Mouse (Mus musculus) liver, postnatal 0 days (tissue): ENCODE results near the gene Tbc1d5. TPM values are rescaled to one million over a fixed set of nuclear protein-coding genes. Genes with fewer than 3 reads are reported as not detected.

ENCODE experiments used
- ATAC-seq: fragments of 200-750 bp; cut with Nextera tagmentation; 2 replicates; pipeline ENCODE4 v1.8.0; 2017; ENCODE audit warnings: mild to moderate bottlenecking, moderate library complexity
- DNase-seq: peaks from one replicate; pipeline ENCODE4 v3.0.0-alpha.2; 2016
- H3K27ac ChIP-seq: fragments of 300-500 bp; sonication (generic); 2 replicates; pipeline ENCODE4 v1.5.1; 2014; ENCODE audit warnings: antibody characterized with exemption, moderate library complexity, mild to moderate bottlenecking, low read depth
- H3K27me3 ChIP-seq: fragments of 300-500 bp; sonication (generic); 2 replicates; pipeline ENCODE4 v1.6.1; 2014; ENCODE audit warnings: low read length, control low read depth, mixed read lengths; ENCODE audit not compliant: insufficient read depth
- H3K36me3 ChIP-seq: fragments of 300-500 bp; sonication (generic); replicated peaks from 2 replicates; pipeline ENCODE4 v1.6.1; 2014; ENCODE audit warnings: mild to moderate bottlenecking, control low read depth, low read length, moderate library complexity, mixed read lengths; ENCODE audit not compliant: insufficient read depth
- H3K4me1 ChIP-seq: fragments of 300-500 bp; sonication (generic); 2 replicates; pipeline ENCODE4 v1.6.1; 2014; ENCODE audit warnings: antibody characterized with exemption, mild to moderate bottlenecking, control low read depth; ENCODE audit not compliant: insufficient read depth
- H3K4me2 ChIP-seq: fragments of 300-500 bp; sonication (generic); 2 replicates; pipeline ENCODE4 v1.6.1; 2014; ENCODE audit warnings: low read depth, mild to moderate bottlenecking, low read length, moderate library complexity, mixed read lengths
- H3K4me3 ChIP-seq: fragments of 300-500 bp; sonication (generic); 2 replicates; pipeline ENCODE4 v1.5.1; 2014; ENCODE audit warnings: low read depth, low read length
- H3K9ac ChIP-seq: fragments of 300-500 bp; sonication (generic); replicated peaks from 2 replicates; pipeline ENCODE4 v1.6.1; 2014; ENCODE audit warnings: mild to moderate bottlenecking, moderate library complexity
- H3K9me3 ChIP-seq: fragments of 300-500 bp; sonication (generic); 2 replicates; pipeline ENCODE4 v1.6.1; 2016; ENCODE audit warnings: mild to moderate bottlenecking, control low read depth, low read length, mixed read lengths
- CTCF ChIP-seq: sonication (generic); IDR thresholded peaks from 2 replicates; pipeline ENCODE4 v1.5.1; 2016; ENCODE audit warnings: antibody characterized with exemption, low read depth
- EP300 ChIP-seq: IDR thresholded peaks from 2 replicates; pipeline ENCODE4 v1.6.1; 2016; ENCODE audit warnings: antibody characterized with exemption, low read depth, mild to moderate bottlenecking
- WGBS: fragments of 180-500 bp; shearing (Covaris S2); extraction: QIAGEN DNeasy Blood & Tissue Kit; methylation state at CpG from one replicate; pipeline ENCODE4 v1.1.7; 2014; ENCODE audit not compliant: insufficient replicate concordance; 5-methylcytosine and 5-hydroxymethylcytosine counted together
- polyA plus RNA-seq: library from polyadenylated mRNA; unstranded; fragments of >200 nt; fragmentation: Nextera tagmentation; extraction: Ambion mirVana; gene quantifications from 2 replicates; pipeline ENCODE4 v1.2.1, GENCODE M21; 2015

The Tbc1d5 gene
- polyA plus RNA-seq, 1 experiment from 2014 or later, result 2.5 TPM

GRCm38 (mm10) chr17:51040861-51041260 lies 138.3 kb downstream of the Tbc1d5 start:
- TF ChIP-seq CTCF (no peak), EP300 (no peak)
- 28% methylated on average over 1 of the region's 1 CpGs for WGBS
- no peak overlapping the region for H3K4me2 ChIP-seq
- no peaks in the 10 kb centered on the region for H3K4me1 ChIP-seq
- no peak for ATAC-seq
- H3K4me3 ChIP-seq, result no peak overlapping the region
- no peak for DNase-seq
- H3K27ac ChIP-seq, result no peak overlapping the region
- no peaks in the 10 kb centered on the region for H3K36me3 ChIP-seq
- no peaks in the 10 kb centered on the region for H3K27me3 ChIP-seq
- no peak overlapping the region for H3K9ac ChIP-seq
- no peaks in the 10 kb centered on the region for H3K9me3 ChIP-seq

- WGBS, result 90% methylated on average over 5 of the region's 5 CpGs
- Histone ChIP-seq H3K9me3 (no peaks in the 10 kb centered on the region), H3K27ac (no peak overlapping the region), H3K9ac (no peak overlapping the region), H3K4me3 (no peak overlapping the region), H3K4me2 (no peak overlapping the region), H3K4me1 (no peaks in the 10 kb centered on the region), H3K36me3 (no peaks in the 10 kb centered on the region), H3K27me3 (no peaks in the 10 kb centered on the region)
- DNase-seq (no peak), ATAC-seq (no peak)
- TF ChIP-seq CTCF (no peak), EP300 (no peak)
Measured at GRCm38 (mm10) chr17:51023227-51023626, 155.9 kb downstream of the Tbc1d5 start.

GRCm38 (mm10) chr17:51016384-51016783 lies 162.8 kb downstream of the Tbc1d5 start:
- WGBS, result 20% methylated on average over 2 of the region's 2 CpGs
- no peak overlapping the region for H3K4me3 ChIP-seq
- no peak overlapping the region for H3K4me2 ChIP-seq
- no peaks in the 10 kb centered on the region for H3K36me3 ChIP-seq
- DNase-seq (no peak), ATAC-seq (no peak)
- H3K27me3 ChIP-seq, result no peaks in the 10 kb centered on the region
- no peaks in the 10 kb centered on the region for H3K9me3 ChIP-seq
- no peak overlapping the region for H3K9ac ChIP-seq
- TF ChIP-seq CTCF, result no peak
- no peak for TF ChIP-seq EP300
- H3K4me1 ChIP-seq, result no peaks in the 10 kb centered on the region
- no peak overlapping the region for H3K27ac ChIP-seq

- TF ChIP-seq CTCF, result no peak
- TF ChIP-seq EP300, result no peak
- Histone ChIP-seq H3K36me3 (no peaks in the 10 kb centered on the region), H3K4me2 (no peak overlapping the region), H3K27me3 (no peaks in the 10 kb centered on the region), H3K4me3 (no peak overlapping the region), H3K9me3 (no peaks in the 10 kb centered on the region), H3K4me1 (no peaks in the 10 kb centered on the region), H3K9ac (no peak overlapping the region), H3K27ac (peak overlapping the region; percentile 79)
- ATAC-seq (peak; percentile 90), DNase-seq (no peak)
Measured at GRCm38 (mm10) chr17:51013908-51014307, 165.2 kb downstream of the Tbc1d5 start.

- Histone ChIP-seq H3K4me2 (no peak overlapping the region), H3K4me3 (no peak overlapping the region), H3K4me1 (no peaks in the 10 kb centered on the region), H3K36me3 (no peaks in the 10 kb centered on the region), H3K9me3 (peaks cover 3% of the 10 kb centered on the region; the same call in 1 of the 2 replicates), H3K27ac (no peak overlapping the region), H3K27me3 (no peaks in the 10 kb centered on the region), H3K9ac (no peak overlapping the region)
- ATAC-seq (no peak), DNase-seq (no peak)
- TF ChIP-seq EP300 (no peak), CTCF (no peak)
Measured at GRCm38 (mm10) chr17:51003179-51003578, 176.0 kb downstream of the Tbc1d5 start.

GRCm38 (mm10) chr17:50998216-50998615 lies 180.9 kb downstream of the Tbc1d5 start:
- TF ChIP-seq CTCF (no peak), EP300 (no peak)
- H3K9ac ChIP-seq, result no peak overlapping the region
- H3K9me3 ChIP-seq, result no peaks in the 10 kb centered on the region
- H3K4me2 ChIP-seq, result no peak overlapping the region
- H3K27ac ChIP-seq, result no peak overlapping the region
- H3K4me3 ChIP-seq, result no peak overlapping the region
- DNase-seq, result no peak
- no peaks in the 10 kb centered on the region for H3K4me1 ChIP-seq
- H3K36me3 ChIP-seq, result no peaks in the 10 kb centered on the region
- no peak for ATAC-seq
- 45% methylated on average over 1 of the region's 1 CpGs for WGBS
- H3K27me3 ChIP-seq, result no peaks in the 10 kb centered on the region

- peak; percentile 94 for ATAC-seq
- DNase-seq, result peak; percentile 60
Measured at GRCm38 (mm10) chr17:50993294-50993993, 185.7 kb downstream of the Tbc1d5 start.

More at GRCm38 (mm10) chr17:50993294-50993993, 185.7 kb downstream of the Tbc1d5 start:
- H3K4me1 ChIP-seq, result 0 out of 2 replicates have a peak, but pooled peaks cover 2% of the 10 kb centered on the region
- no peak overlapping the region for H3K4me3 ChIP-seq
- H3K9me3 ChIP-seq, result no peaks in the 10 kb centered on the region
- peak; percentile 36; the same call in 1 of the 2 replicates for TF ChIP-seq EP300
- TF ChIP-seq CTCF, result no peak
- H3K9ac ChIP-seq, result no peak overlapping the region
- peak overlapping the region; percentile 70 for H3K27ac ChIP-seq
- H3K36me3 ChIP-seq, result no peaks in the 10 kb centered on the region
- 48% methylated on average over 3 of the region's 3 CpGs for WGBS
- no peaks in the 10 kb centered on the region for H3K27me3 ChIP-seq
- peak overlapping the region; percentile 4; the same call in 1 of the 2 replicates for H3K4me2 ChIP-seq
